Mouse (Mus musculus) urinary bladder, postnatal 25 days (tissue): Measurements from ENCODE around the gene Tmem140.

Experiments used
- DNase-seq: peaks from one replicate; pipeline ENCODE4 v3.0.0; 2022; ENCODE audit warnings: low spot score

Tmem140 gene

DNA sequence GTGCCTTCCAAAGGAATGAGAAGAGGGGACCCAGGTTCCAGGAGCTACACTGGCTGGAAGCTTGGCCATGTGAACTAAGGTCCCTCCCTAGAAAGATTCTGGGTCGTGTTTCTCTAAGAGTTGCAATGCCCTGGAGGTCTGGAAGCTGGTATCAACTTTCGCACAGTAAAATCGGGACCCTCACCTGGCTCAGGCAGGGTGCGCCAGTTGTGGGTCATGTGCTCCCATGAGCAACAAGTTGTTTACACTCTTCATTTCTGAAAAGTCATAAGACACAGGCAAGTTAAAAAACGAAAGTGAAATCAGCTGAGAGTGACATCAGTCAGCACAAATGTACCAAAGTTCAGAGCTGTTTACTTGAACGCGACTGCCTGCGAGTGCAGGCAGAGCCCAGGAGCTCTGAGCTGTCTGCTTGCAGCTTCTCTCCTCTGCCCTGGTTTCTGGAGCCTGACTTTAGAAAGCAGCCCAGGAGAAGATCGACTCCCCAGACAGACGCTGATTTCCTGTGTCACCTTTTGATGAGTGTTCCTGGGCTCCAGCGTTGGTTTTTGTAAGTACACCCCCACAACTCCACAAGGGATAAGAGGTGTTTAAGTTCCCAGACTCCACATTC, at the start of gene Tmem140:
Tmem140 (plus strand) TSS at position 356 of the 613 bp plus-strand sequence.
- DNase-seq = no peak

GRCm38 (mm10) chr6:34824406-34824805, 38.5 kb upstream of the Tmem140 start:
- no peak for DNase-seq

GRCm38 (mm10) chr6:34832352-34832751, 30.6 kb upstream of the Tmem140 start:
- DNase-seq = no peak

DNA sequence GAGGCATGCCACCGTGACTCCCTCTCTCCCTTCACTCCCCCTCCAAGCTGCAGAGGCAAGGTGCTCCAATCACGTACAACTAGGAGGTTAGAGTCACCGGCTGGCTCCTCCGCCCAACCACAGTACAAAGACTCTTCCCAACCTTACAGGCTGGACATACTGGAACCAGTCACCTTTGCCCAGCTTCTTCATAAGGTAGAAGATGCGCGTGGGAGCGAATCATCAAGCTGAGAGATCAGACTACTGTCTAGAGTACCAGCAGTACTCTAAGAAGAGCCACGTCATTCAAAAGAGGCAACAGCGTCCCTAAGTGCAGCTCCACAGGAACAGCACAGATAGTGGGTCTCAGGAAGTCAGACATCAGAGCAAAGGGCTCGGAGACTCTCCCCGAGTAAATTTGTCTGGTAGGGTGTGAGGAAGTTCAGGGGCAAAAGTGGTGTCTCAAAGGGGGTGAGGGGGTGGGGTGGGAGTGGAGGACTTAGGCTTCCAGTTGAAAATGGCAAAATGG, 1.3 kb upstream of the Tmem140 start:
- no peak for DNase-seq

DNA sequence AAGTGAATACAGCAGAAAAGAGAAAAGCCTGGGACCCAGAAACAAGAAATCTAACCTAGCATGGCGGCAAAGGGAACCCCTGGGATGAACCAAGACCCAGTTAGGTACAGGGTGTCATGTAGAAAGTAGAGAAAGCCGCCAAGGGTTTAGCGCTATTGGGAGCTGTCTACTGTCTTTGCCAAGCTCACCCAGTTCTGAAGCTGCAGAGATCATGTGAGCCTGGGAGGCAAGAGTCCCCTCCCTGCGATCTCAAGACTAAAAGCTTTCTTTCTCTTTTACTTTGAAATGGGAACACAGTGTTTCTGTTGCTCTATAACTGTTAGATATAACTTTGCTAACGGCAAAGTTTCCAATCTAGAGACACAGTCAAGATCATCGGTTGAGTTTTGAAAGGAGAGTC, 565 bp upstream of the Tmem140 start:
- DNase-seq = no peak

- no peak for DNase-seq
Measured at GRCm38 (mm10) chr6:34863786-34864514, 1.0 kb downstream of the Tmem140 start.

- DNase-seq = no peak
Measured at GRCm38 (mm10) chr6:34865213-34865612, 2.3 kb downstream of the Tmem140 start.

GRCm38 (mm10) chr6:34865711-34866593, 3.0 kb downstream of the Tmem140 start:
- DNase-seq = no peak

DNA sequence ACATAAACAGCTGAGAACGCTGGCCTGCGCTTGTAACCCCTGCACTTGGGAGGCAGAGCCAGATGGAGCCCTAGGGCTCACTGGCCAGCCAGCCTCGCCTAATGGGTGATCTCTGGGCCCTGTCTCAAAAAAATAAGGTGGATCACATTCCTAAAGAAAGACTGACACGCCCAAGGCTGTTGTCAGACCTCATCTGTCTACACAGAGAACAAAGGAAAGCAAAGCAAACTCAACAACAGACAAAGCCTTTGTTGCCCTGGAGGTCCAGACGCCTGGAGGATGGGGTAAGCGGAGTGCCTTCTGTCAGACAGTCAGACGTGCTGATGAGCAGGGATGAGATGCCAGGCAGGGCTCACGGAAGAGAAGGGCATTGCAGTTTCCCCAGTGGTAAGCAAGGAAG, 3.8 kb downstream of the Tmem140 start:
- DNase-seq = no peak

DNA sequence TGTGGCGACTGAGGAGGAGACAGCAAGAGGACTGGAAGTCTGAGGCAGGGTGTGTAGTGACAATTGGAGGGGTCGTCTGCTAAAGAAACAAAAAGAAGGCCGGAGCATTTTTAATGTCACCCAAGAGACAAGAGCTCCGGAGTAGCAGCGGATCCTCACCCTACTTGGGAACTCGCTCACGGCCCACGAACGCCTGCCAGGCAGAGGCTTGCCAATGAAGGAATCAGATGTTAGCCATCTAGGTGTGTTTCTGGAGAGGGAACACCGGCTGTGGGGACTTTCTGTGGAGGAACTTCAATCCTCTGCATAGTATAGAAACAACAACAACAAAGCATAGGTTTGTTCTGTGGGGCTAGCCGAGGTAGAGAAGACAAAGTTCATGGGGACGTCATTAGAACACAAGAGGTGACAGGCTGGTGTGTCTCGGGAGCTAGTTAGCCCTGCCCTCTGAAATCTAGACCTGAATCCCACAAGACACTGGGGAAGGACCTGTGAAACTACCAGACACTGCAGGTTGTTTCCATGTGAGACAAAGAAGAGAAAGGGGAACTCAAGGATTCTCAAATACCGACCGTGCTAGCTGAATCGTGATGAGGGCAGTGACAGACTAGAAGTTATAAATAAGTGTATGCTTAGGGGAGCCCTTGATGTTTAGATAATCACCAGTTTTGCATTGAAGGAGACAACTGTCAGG, 4.5 kb downstream of the Tmem140 start:
- no peak for DNase-seq

DNA sequence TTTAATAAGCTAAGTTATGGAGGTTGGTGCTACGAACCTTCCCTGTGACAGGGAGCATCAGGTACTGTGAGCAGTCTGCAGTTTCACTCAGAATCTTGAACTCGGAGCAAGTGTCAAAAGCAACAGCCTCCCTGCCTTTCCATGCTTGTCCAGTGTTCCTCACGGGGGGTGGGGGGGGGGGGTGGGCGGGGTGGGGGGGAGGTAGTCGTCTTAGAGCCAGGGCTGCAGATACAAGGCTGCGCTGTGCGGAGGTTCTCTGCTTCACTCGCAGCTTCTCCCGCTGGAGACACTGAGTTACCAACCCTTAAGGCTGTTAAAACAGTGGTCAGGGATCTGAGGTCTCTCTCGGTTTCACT, 5.0 kb downstream of the Tmem140 start:
- DNase-seq = no peak

DNA sequence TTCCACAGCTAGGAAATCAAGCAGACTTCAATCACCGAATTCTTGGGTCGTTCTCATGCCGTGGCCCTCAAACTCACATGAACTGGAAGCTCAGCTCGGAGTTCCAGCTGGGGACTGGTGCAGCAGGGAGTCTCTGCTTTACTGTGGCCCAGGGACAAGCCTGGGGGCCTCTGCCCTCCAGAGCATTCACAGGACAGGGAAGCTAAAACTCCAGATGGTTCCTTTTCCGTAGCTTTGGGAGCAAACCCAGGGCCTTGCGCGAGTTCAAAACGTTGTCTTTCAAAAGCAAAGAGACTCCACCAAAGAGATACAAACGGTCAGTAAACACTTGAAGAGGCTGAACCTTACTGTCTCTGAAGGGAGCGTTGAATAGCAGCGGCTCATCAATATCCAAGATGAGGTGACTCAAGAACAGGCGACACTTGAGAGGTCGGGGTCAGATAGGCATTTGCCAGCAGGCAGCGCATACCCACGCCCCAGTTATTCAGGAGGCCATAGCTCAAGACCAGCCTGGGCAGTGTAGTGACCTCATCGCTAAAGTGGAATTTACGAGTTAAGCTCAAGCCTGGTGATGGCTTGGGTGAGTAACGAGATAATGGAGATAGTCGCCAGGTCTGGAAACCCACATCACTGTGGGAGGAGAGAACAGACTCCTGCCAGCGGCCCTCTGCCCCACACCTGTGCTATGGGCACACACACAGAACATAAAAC, 5.7 kb downstream of the Tmem140 start:
- DNase-seq = no peak

DNA sequence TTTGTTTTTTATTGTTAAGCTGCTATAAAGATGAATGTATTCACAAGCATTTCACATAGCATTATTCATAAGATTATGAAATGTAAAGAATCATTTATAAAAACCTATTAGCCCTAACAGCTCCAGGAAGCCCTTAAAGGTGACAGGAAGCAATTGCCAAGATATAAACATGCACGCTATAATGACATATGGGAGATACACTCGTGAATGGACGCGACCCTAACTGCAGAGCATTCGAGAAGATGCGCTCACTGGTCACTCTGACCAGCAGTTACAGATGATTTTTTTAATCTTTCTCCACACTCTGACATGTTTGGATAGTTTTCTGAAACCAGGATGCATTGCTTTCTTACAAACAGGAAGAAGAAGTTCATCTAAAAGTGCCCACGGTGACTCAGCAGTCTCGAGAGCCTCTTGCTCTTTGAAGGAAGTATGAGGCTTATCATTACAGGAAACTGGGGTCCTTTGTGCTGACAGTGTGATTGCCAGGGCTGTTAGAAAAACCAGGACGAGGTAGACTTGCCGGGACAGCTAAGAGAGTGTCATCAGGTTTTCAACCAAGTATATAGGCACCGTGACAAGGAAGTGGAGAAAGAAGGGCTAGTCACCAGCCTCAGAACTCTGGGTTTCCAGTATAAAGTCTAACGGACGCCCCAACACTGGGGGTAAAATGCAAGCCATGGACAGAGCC, 6.4 kb downstream of the Tmem140 start:
- DNase-seq = no peak

GRCm38 (mm10) chr6:34870136-34870535, 7.2 kb downstream of the Tmem140 start:
- no peak for DNase-seq

- DNase-seq = no peak
Measured at GRCm38 (mm10) chr6:34870724-34871123, 7.8 kb downstream of the Tmem140 start.

GRCm38 (mm10) chr6:34871929-34872328, 9.0 kb downstream of the Tmem140 start:
- DNase-seq = no peak

GRCm38 (mm10) chr6:34872871-34873270, 9.9 kb downstream of the Tmem140 start:
- DNase-seq = no peak

- DNase-seq = no peak
Measured at GRCm38 (mm10) chr6:34874101-34874921, 11.4 kb downstream of the Tmem140 start.

DNA sequence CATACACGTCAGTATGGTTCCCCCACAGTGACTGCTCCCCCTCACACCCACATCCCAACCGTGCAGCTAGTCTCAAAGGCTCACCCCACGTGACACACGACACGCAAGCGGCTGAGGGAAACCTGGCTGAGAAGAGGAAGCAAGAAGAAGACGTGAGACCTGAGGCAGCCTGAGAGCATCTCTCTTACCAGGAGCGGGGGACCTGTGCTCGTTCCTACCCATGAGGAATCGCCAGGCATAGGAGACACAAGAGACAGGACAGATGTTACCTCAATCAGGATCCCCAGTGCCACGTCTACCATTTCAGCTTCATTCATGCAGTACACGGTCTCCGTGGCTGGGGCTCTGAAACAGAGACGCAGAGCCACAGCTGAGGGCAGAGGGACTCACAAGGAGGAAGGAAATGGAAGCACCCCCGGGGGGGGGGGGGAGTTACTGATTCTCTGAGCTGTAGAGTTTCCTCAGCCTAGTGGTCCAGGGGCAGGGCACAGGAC, 12.4 kb downstream of the Tmem140 start:
- DNase-seq = no peak
